Mouse (Mus musculus): ENCODE measurements around the gene Nrg4. TPM values are rescaled to one million over a fixed set of nuclear protein-coding genes. Genes with fewer than 3 reads are reported as not detected.

Gene Nrg4
- total RNA-seq, 4 experiments from 2014 or later: 6.7 to 19.3 (median 14.4) TPM

- DNase-seq: no peak
Measured at GRCm38 (mm10) chr9:55213396-55213795, 113.2 kb downstream of the Nrg4 start.

GRCm38 (mm10) chr9:55211611-55212010 lies 115.0 kb downstream of the Nrg4 start:
- DNase-seq: no peak

GRCm38 (mm10) chr9:55208790-55209481 lies 117.7 kb downstream of the Nrg4 start, which contains the start of gene Fbxo22:
Gene Fbxo22 (plus strand): TSS chr9:55208925.
- DNase-seq: peak; percentile 74

GRCm38 (mm10) chr9:55208458-55208789 lies 118.2 kb downstream of the Nrg4 start:
- DNase-seq: no peak

GRCm38 (mm10) chr9:55199348-55199747 lies 127.3 kb downstream of the Nrg4 start:
- DNase-seq: peak; percentile 36

- no peak for DNase-seq
Measured at GRCm38 (mm10) chr9:55198260-55198659, 128.4 kb downstream of the Nrg4 start.

- DNase-seq: no peak
Measured at GRCm38 (mm10) chr9:55195876-55196275, 130.8 kb downstream of the Nrg4 start.

GRCm38 (mm10) chr9:55174235-55174634 lies 152.4 kb downstream of the Nrg4 start:
- DNase-seq: no peak

- no peak for DNase-seq
Measured at GRCm38 (mm10) chr9:55172195-55172685, 154.4 kb downstream of the Nrg4 start.

- DNase-seq: peak; percentile 26
Measured at GRCm38 (mm10) chr9:55170655-55171412, 155.8 kb downstream of the Nrg4 start.

Other genes with a start within 250 kb of the Nrg4 start
- gene Ube2q2, start 178.0 kb downstream of the Nrg4 start, total RNA-seq (2022): 10 to 100 TPM; 50.3 to 60.9 (median 52.8) TPM
- 10 to 100 TPM; 38.5 to 44.4 (median 40.9) TPM for gene Fbxo22, start 117.9 kb downstream of the Nrg4 start, total RNA-seq (2022)
- 1 to 10 TPM; 1.0 to 1.5 (median 1.1) TPM for gene Tmem266, start 69 bp upstream of the Nrg4 start, total RNA-seq (2022)
- gene Etfa, start 185.4 kb upstream of the Nrg4 start, total RNA-seq (2022): 100 to 1,000 TPM; 214 to 386 (median 325) TPM
- not detected for gene Isl2, start 211.8 kb upstream of the Nrg4 start, total RNA-seq (2022)